Mouse (Mus musculus): Measurements from ENCODE around the gene Dhodh.

- TF ChIP-seq CTCF (IDR thresholded peaks at IDR 0.05; ENCODE audit: extremely low read depth, insufficient read length, insufficient replicate concordance, low read depth, low read length), result no peak
- TF ChIP-seq POLR2A (IDR thresholded peaks at IDR 0.05; ENCODE audit: low read depth, low read length), result no peak
These were observed 655 bp upstream of the Dhodh start for GRCm38 (mm10) chr8:109609153-109609502.

All from small intestine, adult 2 months (tissue).